Mouse (Mus musculus): ENCODE measurements around the gene Ankrd13a. TPM values are rescaled to one million over a fixed set of nuclear protein-coding genes. Genes with fewer than 3 reads are reported as not detected.

The Ankrd13a gene
- total and polyA plus RNA-seq, 2 experiments from 2014 or later, result 23.8 to 42.8 TPM

- H3K4me1 ChIP-seq (ENCODE audit: control insufficient read depth, insufficient read depth), result no peaks in the 10 kb centered on the region
- no peaks in the 10 kb centered on the region for H3K27me3 ChIP-seq (ENCODE audit: control insufficient read depth, insufficient read depth, low read length)
- H3K4me2 ChIP-seq (ENCODE audit: low read depth, low read length), result no peak overlapping the region
- ATAC-seq (ENCODE audit: insufficient read depth, low read depth) (no peak), DNase-seq (ENCODE audit: low spot score) (no peak)
- H3K36me3 ChIP-seq (replicated peaks; ENCODE audit: control insufficient read depth, insufficient read depth, low read length), result peaks cover 96% of the 10 kb centered on the region
- no peak for TF ChIP-seq CTCF (IDR thresholded peaks at IDR 0.05; ENCODE audit: low read depth)
- TF ChIP-seq EP300 (IDR thresholded peaks at IDR 0.05; ENCODE audit: low read depth), result no peak
- H3K4me3 ChIP-seq (ENCODE audit: low read depth, low read length), result no peak overlapping the region
- H3K27ac ChIP-seq (ENCODE audit: low read depth), result no peak overlapping the region
- no peak overlapping the region for H3K9ac ChIP-seq (replicated peaks; ENCODE audit: low read depth, low read length)
- WGBS, result 93% methylated on average over 10 of the region's 10 CpGs
- H3K9me3 ChIP-seq (replicated peaks; ENCODE audit: control insufficient read depth, low read length), result no peaks in the 10 kb centered on the region
These were observed 22.1 kb upstream of the Ankrd13a start for GRCm38 (mm10) chr5:114752397-114752796.

GRCm38 (mm10) chr5:114753384-114753783 is 21.1 kb upstream of the Ankrd13a start:
- DNase-seq (ENCODE audit: low spot score), result no peak
- no peaks in the 10 kb centered on the region for H3K9me3 ChIP-seq (replicated peaks; ENCODE audit: control insufficient read depth, low read length)
- WGBS, result 91% methylated on average over 12 of the region's 12 CpGs
- H3K36me3 ChIP-seq (replicated peaks; ENCODE audit: control insufficient read depth, insufficient read depth, low read length), result peaks cover 94% of the 10 kb centered on the region
- ATAC-seq (ENCODE audit: insufficient read depth, low read depth), result no peak
- H3K4me2 ChIP-seq (ENCODE audit: low read depth, low read length), result no peak overlapping the region
- H3K9ac ChIP-seq (replicated peaks; ENCODE audit: low read depth, low read length), result no peak overlapping the region
- H3K4me3 ChIP-seq (ENCODE audit: low read depth, low read length), result no peak overlapping the region
- no peaks in the 10 kb centered on the region for H3K4me1 ChIP-seq (ENCODE audit: control insufficient read depth, insufficient read depth)
- TF ChIP-seq EP300 (IDR thresholded peaks at IDR 0.05; ENCODE audit: low read depth) (no peak), CTCF (IDR thresholded peaks at IDR 0.05; ENCODE audit: low read depth) (no peak)
- no peak overlapping the region for H3K27ac ChIP-seq (ENCODE audit: low read depth)
- no peaks in the 10 kb centered on the region for H3K27me3 ChIP-seq (ENCODE audit: control insufficient read depth, insufficient read depth, low read length)

GRCm38 (mm10) chr5:114759536-114760090 is 14.9 kb upstream of the Ankrd13a start:
- no peak for ATAC-seq (ENCODE audit: insufficient read depth, low read depth)
- H3K36me3 ChIP-seq (replicated peaks; ENCODE audit: control insufficient read depth, insufficient read depth, low read length), result peaks cover 96% of the 10 kb centered on the region

GRCm38 (mm10) chr5:114761980-114762379 is 12.5 kb upstream of the Ankrd13a start:
- H3K9me3 ChIP-seq (replicated peaks; ENCODE audit: control insufficient read depth, low read length), result no peaks in the 10 kb centered on the region
- H3K27ac ChIP-seq (ENCODE audit: low read depth), result 0 out of 2 replicates have a peak overlapping the region, but pooled peaks have one; percentile 46
- no peaks in the 10 kb centered on the region for H3K27me3 ChIP-seq (ENCODE audit: control insufficient read depth, insufficient read depth, low read length)
- peak; percentile 53 for DNase-seq (ENCODE audit: low spot score)
- TF ChIP-seq EP300 (IDR thresholded peaks at IDR 0.05; ENCODE audit: low read depth) (no peak), CTCF (IDR thresholded peaks at IDR 0.05; ENCODE audit: low read depth) (no peak)
- 29% methylated on average over 8 of the region's 8 CpGs for WGBS
- H3K9ac ChIP-seq (replicated peaks; ENCODE audit: low read depth, low read length), result no peak overlapping the region
- ATAC-seq (ENCODE audit: insufficient read depth, low read depth), result peak; percentile 70
- H3K4me2 ChIP-seq (ENCODE audit: low read depth, low read length), result no peak overlapping the region
- no peaks in the 10 kb centered on the region for H3K4me1 ChIP-seq (ENCODE audit: control insufficient read depth, insufficient read depth)
- H3K4me3 ChIP-seq (ENCODE audit: low read depth, low read length), result no peak overlapping the region
- peaks cover 93% of the 10 kb centered on the region for H3K36me3 ChIP-seq (replicated peaks; ENCODE audit: control insufficient read depth, insufficient read depth, low read length)

More at GRCm38 (mm10) chr5:114759536-114760090, 14.9 kb upstream of the Ankrd13a start:
- no peaks in the 10 kb centered on the region for H3K27me3 ChIP-seq (ENCODE audit: control insufficient read depth, insufficient read depth, low read length)
- DNase-seq (ENCODE audit: low spot score), result no peak
- H3K9ac ChIP-seq (replicated peaks; ENCODE audit: low read depth, low read length), result no peak overlapping the region
- H3K4me2 ChIP-seq (ENCODE audit: low read depth, low read length), result no peak overlapping the region
- no peaks in the 10 kb centered on the region for H3K4me1 ChIP-seq (ENCODE audit: control insufficient read depth, insufficient read depth)
- no peak overlapping the region for H3K27ac ChIP-seq (ENCODE audit: low read depth)
- no peaks in the 10 kb centered on the region for H3K9me3 ChIP-seq (replicated peaks; ENCODE audit: control insufficient read depth, low read length)
- TF ChIP-seq EP300 (IDR thresholded peaks at IDR 0.05; ENCODE audit: low read depth) (no peak), CTCF (IDR thresholded peaks at IDR 0.05; ENCODE audit: low read depth) (no peak)
- 91% methylated on average over 5 of the region's 5 CpGs for WGBS
- H3K4me3 ChIP-seq (ENCODE audit: low read depth, low read length), result no peak overlapping the region

- H3K9me3 ChIP-seq (replicated peaks; ENCODE audit: control insufficient read depth, low read length), result no peaks in the 10 kb centered on the region
- DNase-seq (ENCODE audit: low spot score) (no peak), ATAC-seq (ENCODE audit: insufficient read depth, low read depth) (no peak)
- 91% methylated on average over 18 of the region's 18 CpGs for WGBS
- H3K27ac ChIP-seq (ENCODE audit: low read depth), result no peak overlapping the region
- H3K36me3 ChIP-seq (replicated peaks; ENCODE audit: control insufficient read depth, insufficient read depth, low read length), result peaks cover 67% of the 10 kb centered on the region
- no peak overlapping the region for H3K9ac ChIP-seq (replicated peaks; ENCODE audit: low read depth, low read length)
- H3K4me2 ChIP-seq (ENCODE audit: low read depth, low read length), result no peak overlapping the region
- TF ChIP-seq EP300 (IDR thresholded peaks at IDR 0.05; ENCODE audit: low read depth) (no peak), CTCF (IDR thresholded peaks at IDR 0.05; ENCODE audit: low read depth) (peak; percentile 15; the same call in 1 of the 2 replicates)
- H3K4me1 ChIP-seq (ENCODE audit: control insufficient read depth, insufficient read depth), result no peaks in the 10 kb centered on the region
- no peaks in the 10 kb centered on the region for H3K27me3 ChIP-seq (ENCODE audit: control insufficient read depth, insufficient read depth, low read length)
- no peak overlapping the region for H3K4me3 ChIP-seq (ENCODE audit: low read depth, low read length)
These were observed 9.4 kb upstream of the Ankrd13a start for GRCm38 (mm10) chr5:114764812-114765735.

Measured in heart, postnatal 0 days (tissue).